Mouse (Mus musculus): Measurements from ENCODE around the gene Prss44. TPM values are rescaled to one million over a fixed set of nuclear protein-coding genes. Genes with fewer than 3 reads are reported as not detected.

Prss44 gene
- polyA plus RNA-seq, 1 experiment from 2014 or later, result not detected

DNA sequence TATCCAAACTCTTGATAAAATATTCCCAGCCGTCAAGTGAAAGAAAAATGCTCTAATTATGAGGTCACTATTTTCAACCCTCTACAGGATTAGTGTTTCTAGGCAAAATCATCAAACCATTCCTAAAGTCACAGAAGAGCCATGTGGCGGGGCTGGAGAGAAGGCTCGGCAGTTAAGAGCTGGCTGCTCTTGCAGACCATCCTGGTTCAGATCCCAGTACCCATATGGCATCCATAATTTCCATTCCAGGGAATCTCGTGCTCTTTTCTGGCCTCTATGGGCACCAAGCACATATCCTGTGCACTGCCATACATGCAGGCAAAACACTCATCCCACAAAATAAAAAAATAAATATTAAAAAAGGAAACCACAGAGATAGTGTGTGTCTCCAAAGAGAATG is 11.6 kb downstream of the Prss44 start:
- no peak for ATAC-seq
- no peak for TF ChIP-seq CTCF (IDR thresholded peaks at IDR 0.05; ENCODE audit: low read depth)
- Histone ChIP-seq H3K4me2 (replicated peaks; ENCODE audit: low read depth) (no peak overlapping the region), H3K9ac (ENCODE audit: low read depth, low read length) (no peak overlapping the region), H3K4me1 (replicated peaks; ENCODE audit: control insufficient read depth, insufficient read depth, low read length) (no peaks in the 10 kb centered on the region), H3K27me3 (replicated peaks; ENCODE audit: control insufficient read depth, insufficient read depth, low read length) (no peaks in the 10 kb centered on the region), H3K4me3 (ENCODE audit: low read depth, low read length) (no peak overlapping the region), H3K27ac (ENCODE audit: low read depth, low read length) (no peak overlapping the region), H3K9me3 (ENCODE audit: control insufficient read depth) (no peaks in the 10 kb centered on the region), H3K36me3 (ENCODE audit: control insufficient read depth, insufficient read depth) (no peaks in the 10 kb centered on the region)
- WGBS, result 81% methylated on average over 4 of the region's 4 CpGs

DNA sequence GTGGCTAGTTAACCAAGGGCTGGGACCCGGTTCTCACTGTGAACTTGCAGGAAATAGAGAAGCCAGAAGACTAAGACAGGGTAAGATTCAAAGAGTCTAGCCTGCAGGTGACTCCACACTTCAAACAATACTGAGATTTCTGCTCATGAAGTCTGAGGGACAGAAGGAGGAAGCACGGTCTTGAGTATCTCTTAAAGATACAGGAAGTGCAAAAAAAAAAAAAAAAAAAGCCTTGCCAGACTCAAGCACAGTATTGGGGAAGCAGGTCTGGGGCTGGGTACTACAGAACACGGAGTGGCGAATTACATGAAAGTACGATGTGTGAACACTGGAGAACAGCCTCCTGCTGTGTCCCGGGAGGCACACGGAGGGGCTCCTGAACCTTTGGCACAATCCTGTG is 12.0 kb downstream of the Prss44 start:
- 66% methylated on average over 7 of the region's 7 CpGs for WGBS
- no peak for TF ChIP-seq CTCF (IDR thresholded peaks at IDR 0.05; ENCODE audit: low read depth)

DNA sequence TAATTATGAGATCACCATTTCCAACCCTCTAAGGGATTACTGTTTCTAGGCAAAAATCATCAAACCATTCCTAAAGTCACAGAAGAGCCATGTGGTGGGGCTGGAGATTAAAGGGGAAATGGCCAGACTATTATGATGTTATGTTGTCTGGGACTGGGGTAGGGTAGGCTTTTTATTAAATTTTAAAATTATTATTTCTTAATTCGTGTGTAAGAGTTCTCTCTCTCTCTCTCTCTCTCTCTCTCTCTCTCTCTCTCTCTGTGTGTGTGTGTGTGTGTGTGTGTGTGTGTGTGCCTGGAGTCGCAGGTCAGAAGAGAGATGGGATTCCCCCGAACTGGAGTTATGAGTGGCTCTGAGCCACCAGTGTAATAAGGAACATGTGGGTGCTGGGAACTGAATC is 12.6 kb downstream of the Prss44 start, which contains the start of gene Prss43:
Gene Prss43 (plus strand): TSS at position 301 of the 400 bp plus-strand sequence.
- Histone ChIP-seq H3K9ac (ENCODE audit: low read depth, low read length) (no peak within 1 kb of the TSS), H3K9me3 (ENCODE audit: control insufficient read depth) (no peaks in the 10 kb centered on the region), H3K4me2 (replicated peaks; ENCODE audit: low read depth) (no peak within 1 kb of the TSS), H3K27me3 (replicated peaks; ENCODE audit: control insufficient read depth, insufficient read depth, low read length) (no peaks in the 10 kb centered on the region), H3K27ac (ENCODE audit: low read depth, low read length) (no peak within 1 kb of the TSS), H3K4me1 (replicated peaks; ENCODE audit: control insufficient read depth, insufficient read depth, low read length) (no peaks in the 10 kb centered on the region), H3K36me3 (ENCODE audit: control insufficient read depth, insufficient read depth) (no peaks in the 10 kb centered on the region), H3K4me3 (ENCODE audit: low read depth, low read length) (no peak within 1 kb of the TSS)
- no peak for ATAC-seq
- WGBS, result 83% methylated on average over 3 of the region's 3 CpGs
- no peak for TF ChIP-seq CTCF (IDR thresholded peaks at IDR 0.05; ENCODE audit: low read depth)

More for the DNA sequence above, 12.0 kb downstream of the Prss44 start:
- no peak for ATAC-seq
- Histone ChIP-seq H3K4me3 (ENCODE audit: low read depth, low read length) (no peak overlapping the region), H3K27ac (ENCODE audit: low read depth, low read length) (no peak overlapping the region), H3K36me3 (ENCODE audit: control insufficient read depth, insufficient read depth) (no peaks in the 10 kb centered on the region), H3K4me1 (replicated peaks; ENCODE audit: control insufficient read depth, insufficient read depth, low read length) (no peaks in the 10 kb centered on the region), H3K9me3 (ENCODE audit: control insufficient read depth) (no peaks in the 10 kb centered on the region), H3K4me2 (replicated peaks; ENCODE audit: low read depth) (no peak overlapping the region), H3K27me3 (replicated peaks; ENCODE audit: control insufficient read depth, insufficient read depth, low read length) (no peaks in the 10 kb centered on the region), H3K9ac (ENCODE audit: low read depth, low read length) (no peak overlapping the region)

GRCm38 (mm10) chr9:110833021-110833420 is 19.2 kb downstream of the Prss44 start:
- Histone ChIP-seq H3K4me3 (ENCODE audit: low read depth, low read length) (no peak overlapping the region), H3K4me1 (replicated peaks; ENCODE audit: control insufficient read depth, insufficient read depth, low read length) (no peaks in the 10 kb centered on the region), H3K36me3 (ENCODE audit: control insufficient read depth, insufficient read depth) (no peaks in the 10 kb centered on the region), H3K27ac (ENCODE audit: low read depth, low read length) (no peak overlapping the region), H3K9ac (ENCODE audit: low read depth, low read length) (no peak overlapping the region), H3K27me3 (replicated peaks; ENCODE audit: control insufficient read depth, insufficient read depth, low read length) (no peaks in the 10 kb centered on the region), H3K4me2 (replicated peaks; ENCODE audit: low read depth) (no peak overlapping the region), H3K9me3 (ENCODE audit: control insufficient read depth) (no peaks in the 10 kb centered on the region)
- no peak for TF ChIP-seq CTCF (IDR thresholded peaks at IDR 0.05; ENCODE audit: low read depth)
- ATAC-seq, result no peak
- WGBS, result 79% methylated on average over 5 of the region's 5 CpGs

GRCm38 (mm10) chr9:110834411-110834810 is 20.6 kb downstream of the Prss44 start, which contains the start of gene Prss45:
Gene Prss45, plus strand, starts transcription at chr9:110834588.
- no peak within 1 kb of the TSS for H3K4me2 ChIP-seq (replicated peaks; ENCODE audit: low read depth)

DNA sequence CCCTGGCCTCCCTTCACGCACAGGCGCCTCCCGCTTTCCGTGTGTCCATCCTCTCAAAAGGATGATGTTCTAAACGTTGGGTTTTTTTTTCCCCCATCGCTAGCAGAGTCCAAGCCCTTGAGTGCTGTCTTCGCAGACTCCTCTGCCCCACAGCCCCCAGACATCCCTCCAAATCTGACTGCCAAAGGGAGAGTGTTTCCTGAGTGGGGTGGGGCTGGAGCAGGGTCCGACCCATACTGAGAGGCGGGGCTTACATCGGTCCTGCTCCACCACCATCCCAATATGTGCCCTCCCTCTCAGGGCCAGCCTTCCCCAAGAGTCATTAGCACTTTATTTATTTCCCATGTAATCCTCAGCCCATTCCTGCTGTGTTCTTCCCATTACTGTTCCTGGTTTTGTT is 21.2 kb downstream of the Prss44 start:
- Histone ChIP-seq H3K36me3 (ENCODE audit: control insufficient read depth, insufficient read depth) (no peaks in the 10 kb centered on the region), H3K9ac (ENCODE audit: low read depth, low read length) (no peak overlapping the region), H3K9me3 (ENCODE audit: control insufficient read depth) (no peaks in the 10 kb centered on the region), H3K4me3 (ENCODE audit: low read depth, low read length) (no peak overlapping the region), H3K4me2 (replicated peaks; ENCODE audit: low read depth) (no peak overlapping the region), H3K4me1 (replicated peaks; ENCODE audit: control insufficient read depth, insufficient read depth, low read length) (no peaks in the 10 kb centered on the region), H3K27me3 (replicated peaks; ENCODE audit: control insufficient read depth, insufficient read depth, low read length) (no peaks in the 10 kb centered on the region), H3K27ac (ENCODE audit: low read depth, low read length) (no peak overlapping the region)
- no peak for TF ChIP-seq CTCF (IDR thresholded peaks at IDR 0.05; ENCODE audit: low read depth)
- 42% methylated on average over 10 of the region's 10 CpGs for WGBS
- no peak for ATAC-seq

More at GRCm38 (mm10) chr9:110834411-110834810, 20.6 kb downstream of the Prss44 start, which contains the start of gene Prss45:
- no peak within 1 kb of the TSS for H3K9ac ChIP-seq (ENCODE audit: low read depth, low read length)
- H3K4me3 ChIP-seq (ENCODE audit: low read depth, low read length), result no peak within 1 kb of the TSS
- no peaks in the 10 kb centered on the region for H3K4me1 ChIP-seq (replicated peaks; ENCODE audit: control insufficient read depth, insufficient read depth, low read length)
- WGBS, result 83% methylated on average over 19 of the region's 19 CpGs
- no peaks in the 10 kb centered on the region for H3K27me3 ChIP-seq (replicated peaks; ENCODE audit: control insufficient read depth, insufficient read depth, low read length)
- ATAC-seq, result no peak
- H3K9me3 ChIP-seq (ENCODE audit: control insufficient read depth), result no peaks in the 10 kb centered on the region
- H3K27ac ChIP-seq (ENCODE audit: low read depth, low read length), result no peak within 1 kb of the TSS
- H3K36me3 ChIP-seq (ENCODE audit: control insufficient read depth, insufficient read depth), result no peaks in the 10 kb centered on the region
- no peak for TF ChIP-seq CTCF (IDR thresholded peaks at IDR 0.05; ENCODE audit: low read depth)

DNA sequence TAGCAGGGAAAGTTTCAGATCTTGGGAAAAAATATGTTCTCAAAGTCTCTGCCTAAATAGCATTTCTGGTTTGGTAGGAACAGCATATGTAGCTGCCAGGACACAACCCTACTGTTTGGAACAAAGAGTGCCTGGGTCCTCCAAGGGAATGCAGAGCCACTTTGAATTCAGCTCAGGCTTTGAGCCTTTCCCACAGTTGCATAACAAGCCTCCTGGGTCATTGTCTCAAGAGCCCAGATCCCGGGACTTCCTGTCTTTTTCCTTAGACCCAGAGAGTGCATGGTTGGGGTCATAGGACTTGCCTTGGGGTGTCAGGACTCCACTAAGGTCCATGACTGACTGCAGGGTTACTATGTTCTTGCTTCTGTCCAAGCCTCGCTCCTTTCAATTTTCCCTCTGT is 22.3 kb downstream of the Prss44 start:
- no peaks in the 10 kb centered on the region for H3K9me3 ChIP-seq (ENCODE audit: control insufficient read depth)
- no peak overlapping the region for H3K4me2 ChIP-seq (replicated peaks; ENCODE audit: low read depth)
- no peak overlapping the region for H3K27ac ChIP-seq (ENCODE audit: low read depth, low read length)
- no peaks in the 10 kb centered on the region for H3K27me3 ChIP-seq (replicated peaks; ENCODE audit: control insufficient read depth, insufficient read depth, low read length)
- no peak overlapping the region for H3K4me3 ChIP-seq (ENCODE audit: low read depth, low read length)
- TF ChIP-seq CTCF (IDR thresholded peaks at IDR 0.05; ENCODE audit: low read depth), result no peak
- no peak overlapping the region for H3K9ac ChIP-seq (ENCODE audit: low read depth, low read length)
- no peaks in the 10 kb centered on the region for H3K4me1 ChIP-seq (replicated peaks; ENCODE audit: control insufficient read depth, insufficient read depth, low read length)
- 64% methylated on average over 2 of the region's 2 CpGs for WGBS
- no peaks in the 10 kb centered on the region for H3K36me3 ChIP-seq (ENCODE audit: control insufficient read depth, insufficient read depth)
- ATAC-seq, result no peak

Data from intestine, postnatal 0 days (tissue).